Mouse (Mus musculus) forebrain, embryonic 15.5 days (tissue): Measurements from ENCODE around the gene Rps9. TPM values are rescaled to one million over a fixed set of nuclear protein-coding genes. Genes with fewer than 3 reads are reported as not detected.

ENCODE experiments used
- ATAC-seq: fragments of 200-750 bp; cut with Nextera tagmentation; replicated peaks from 2 replicates; pipeline ENCODE4 v1.8.0; 2017; ENCODE audit warnings: mild to moderate bottlenecking, moderate TSS enrichment, moderate library complexity
- H3K27ac ChIP-seq: fragments of 300-500 bp; sonication (generic); replicated peaks from 2 replicates; pipeline ENCODE4 v1.5.1; 2015; ENCODE audit warnings: mild to moderate bottlenecking, inconsistent platforms
- H3K27me3 ChIP-seq: fragments of 300-500 bp; sonication (generic); 2 replicates; pipeline ENCODE4 v1.6.1; 2015; ENCODE audit warnings: inconsistent platforms
- H3K36me3 ChIP-seq: fragments of 300-500 bp; sonication (generic); 2 replicates; pipeline ENCODE4 v1.6.1; 2015; ENCODE audit warnings: mild to moderate bottlenecking, inconsistent platforms
- H3K4me1 ChIP-seq: fragments of 300-500 bp; sonication (generic); 2 replicates; pipeline ENCODE4 v1.6.1; 2015; ENCODE audit warnings: inconsistent platforms
- H3K4me2 ChIP-seq: fragments of 300-500 bp; sonication (generic); replicated peaks from 2 replicates; pipeline ENCODE4 v1.6.1; 2015; ENCODE audit warnings: mild to moderate bottlenecking, inconsistent platforms
- H3K4me3 ChIP-seq: fragments of 300-500 bp; sonication (generic); 2 replicates; pipeline ENCODE4 v1.5.1; 2015; ENCODE audit warnings: mild to moderate bottlenecking, inconsistent platforms
- H3K9ac ChIP-seq: fragments of 300-500 bp; sonication (generic); replicated peaks from 2 replicates; pipeline ENCODE4 v1.6.1; 2015; ENCODE audit warnings: mild to moderate bottlenecking, inconsistent platforms
- H3K9me3 ChIP-seq: fragments of 300-500 bp; sonication (generic); 2 replicates; pipeline ENCODE4 v1.6.1; 2016; ENCODE audit warnings: inconsistent platforms
- WGBS: fragments of 180-500 bp; shearing (Covaris S2); methylation state at CpG from one replicate; pipeline ENCODE4 v1.1.7; 2015; ENCODE audit warnings: mixed read lengths; 5-methylcytosine and 5-hydroxymethylcytosine counted together
- polyA plus RNA-seq: library from polyadenylated mRNA; unstranded; fragments of >200 nt; fragmentation: Nextera tagmentation; extraction: Ambion mirVana; gene quantifications from 2 replicates; pipeline ENCODE4 v1.2.1, GENCODE M21; 2015

Gene Rps9
- 995 and 1,054 TPM in 2 replicates for polyA plus RNA-seq

DNA sequence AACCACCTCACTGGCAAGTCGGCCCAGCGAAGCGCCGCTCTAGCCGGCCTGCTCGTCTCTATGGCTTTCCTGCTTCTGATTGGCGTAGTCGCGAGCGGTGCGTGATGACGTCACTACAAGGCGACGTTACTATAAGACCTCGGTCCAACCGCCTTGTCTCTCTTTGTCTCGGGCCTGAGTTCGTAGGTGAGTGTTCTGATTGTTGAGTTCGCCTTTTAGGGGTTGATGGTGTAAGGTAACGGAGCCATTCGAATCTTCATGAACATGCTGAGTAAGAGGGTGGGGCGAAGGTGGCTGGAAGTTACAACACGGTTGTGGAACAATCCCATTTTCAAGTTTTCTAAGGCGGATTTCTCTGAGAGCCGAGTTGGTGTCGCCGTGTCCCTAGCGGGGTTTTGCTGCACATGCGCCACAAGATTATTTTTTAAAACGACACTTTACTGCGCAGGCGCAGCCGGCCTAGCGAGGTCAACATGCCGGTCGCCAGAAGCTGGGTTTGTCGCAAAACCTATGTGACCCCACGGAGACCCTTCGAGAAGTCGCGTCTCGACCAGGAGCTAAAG, at the start of gene Rps9:
Rps9 (plus strand) TSS at position 115 of the 563 bp plus-strand sequence.
- Histone ChIP-seq H3K27ac (peak within 1 kb of the TSS; percentile 95), H3K4me3 (peak within 1 kb of the TSS; percentile 85), H3K27me3 (no peaks in the 10 kb centered on the region), H3K36me3 (peaks cover 42% of the 10 kb centered on the region), H3K9me3 (no peaks in the 10 kb centered on the region), H3K9ac (peak within 1 kb of the TSS; percentile 73), H3K4me1 (peaks cover 29% of the 10 kb centered on the region), H3K4me2 (peak within 1 kb of the TSS; percentile 79)
- WGBS: under 1% methylated on average over 42 of the region's 42 CpGs
- peak; percentile 94 for ATAC-seq

DNA sequence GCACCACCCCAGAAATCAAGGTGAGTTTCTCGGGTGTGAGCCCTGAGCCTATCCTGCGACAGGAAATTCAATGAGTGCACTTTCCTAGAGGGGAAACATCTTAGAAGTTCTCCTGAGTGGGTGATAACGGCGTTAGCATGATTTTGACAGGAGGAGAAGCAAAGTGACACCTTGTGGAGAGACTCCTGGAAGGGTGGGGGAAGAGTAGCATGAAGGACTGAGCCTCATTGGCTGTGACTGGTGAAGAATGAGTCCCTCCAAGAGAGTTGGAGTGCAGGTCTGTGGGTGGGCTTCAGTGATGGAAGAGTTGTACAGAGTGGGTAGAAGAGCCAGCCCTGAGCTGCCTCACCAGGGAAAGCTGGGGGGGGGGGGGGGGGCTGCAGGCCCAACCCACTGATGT, 46.8 kb upstream of the Rps9 start:
- Histone ChIP-seq H3K36me3 (peaks cover 99% of the 10 kb centered on the region), H3K27me3 (no peaks in the 10 kb centered on the region), H3K9ac (no peak overlapping the region), H3K4me3 (no peak overlapping the region), H3K4me2 (no peak overlapping the region), H3K9me3 (no peaks in the 10 kb centered on the region), H3K4me1 (no peaks in the 10 kb centered on the region), H3K27ac (no peak overlapping the region)
- ATAC-seq: no peak; the same call in 1 of the 2 replicates
- 90% methylated on average over 4 of the region's 4 CpGs for WGBS

DNA sequence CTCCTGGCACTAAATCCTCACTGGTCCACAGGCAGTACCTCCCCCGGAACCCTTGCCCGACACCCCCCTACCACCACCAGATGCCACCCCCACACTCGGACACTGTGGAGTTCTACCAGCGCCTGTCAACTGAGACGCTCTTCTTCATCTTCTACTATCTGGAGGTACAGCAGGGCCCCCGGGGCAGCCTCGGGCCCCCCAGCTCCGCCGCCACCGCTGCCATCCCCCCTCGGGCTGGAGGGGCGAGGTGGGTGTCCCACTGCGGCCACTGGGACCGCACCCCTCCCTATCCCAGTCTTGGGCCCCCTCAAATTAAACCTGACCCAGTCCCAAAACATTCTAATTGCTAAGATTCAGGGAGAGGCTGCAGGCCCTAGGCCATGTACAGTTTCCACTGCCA, 45.2 kb upstream of the Rps9 start:
- WGBS: 98% methylated on average over 14 of the region's 14 CpGs
- Histone ChIP-seq H3K36me3 (peaks cover 93% of the 10 kb centered on the region), H3K9me3 (no peaks in the 10 kb centered on the region), H3K4me2 (no peak overlapping the region), H3K4me1 (peaks cover 2% of the 10 kb centered on the region), H3K4me3 (no peak overlapping the region), H3K27me3 (no peaks in the 10 kb centered on the region), H3K9ac (no peak overlapping the region), H3K27ac (no peak overlapping the region)
- no peak for ATAC-seq

DNA sequence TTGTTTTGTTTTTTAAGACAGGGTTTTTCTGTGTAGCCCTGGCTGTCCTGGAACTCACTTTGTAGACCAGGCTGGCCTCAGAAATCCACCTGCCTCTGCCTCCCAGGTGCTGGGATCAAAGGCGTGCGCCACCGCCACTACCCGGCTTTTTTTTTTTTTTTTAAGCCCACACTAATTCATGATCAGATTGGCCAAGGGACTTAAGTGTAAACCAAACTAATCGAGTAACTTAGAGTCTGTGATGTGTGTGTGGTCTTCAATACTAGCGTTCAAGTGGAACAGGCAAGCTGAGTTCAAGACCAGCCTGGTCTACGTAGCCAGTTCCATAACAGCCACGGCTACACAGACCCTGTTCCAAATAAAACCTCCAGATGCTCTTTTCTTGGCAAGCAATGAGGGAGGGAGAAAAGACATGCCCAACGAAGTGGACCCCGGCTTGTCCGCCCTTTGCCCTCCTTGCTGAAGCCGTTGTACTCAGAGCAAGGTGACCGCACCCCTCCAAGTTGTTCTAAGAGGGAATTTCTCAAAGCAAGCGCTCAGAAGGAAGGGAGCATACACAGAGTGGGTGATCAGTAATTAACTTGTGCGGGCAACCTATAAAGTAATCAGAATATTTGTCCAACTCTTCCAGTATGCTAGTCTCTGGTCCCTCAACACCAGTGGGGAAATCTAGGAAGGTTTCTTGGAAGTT, 39.1 kb upstream of the Rps9 start:
- H3K4me3 ChIP-seq: peak overlapping the region; percentile 67
- H3K9me3 ChIP-seq: no peaks in the 10 kb centered on the region
- H3K27ac ChIP-seq: peak overlapping the region; percentile 76
- H3K4me2 ChIP-seq: peak overlapping the region; percentile 68
- H3K9ac ChIP-seq: peak overlapping the region; percentile 56
- H3K36me3 ChIP-seq: peaks cover 32% of the 10 kb centered on the region
- no peaks in the 10 kb centered on the region for H3K27me3 ChIP-seq
- H3K4me1 ChIP-seq: peaks cover 19% of the 10 kb centered on the region
- WGBS: 27% methylated on average over 15 of the region's 15 CpGs
- peak; percentile 25 for ATAC-seq

DNA sequence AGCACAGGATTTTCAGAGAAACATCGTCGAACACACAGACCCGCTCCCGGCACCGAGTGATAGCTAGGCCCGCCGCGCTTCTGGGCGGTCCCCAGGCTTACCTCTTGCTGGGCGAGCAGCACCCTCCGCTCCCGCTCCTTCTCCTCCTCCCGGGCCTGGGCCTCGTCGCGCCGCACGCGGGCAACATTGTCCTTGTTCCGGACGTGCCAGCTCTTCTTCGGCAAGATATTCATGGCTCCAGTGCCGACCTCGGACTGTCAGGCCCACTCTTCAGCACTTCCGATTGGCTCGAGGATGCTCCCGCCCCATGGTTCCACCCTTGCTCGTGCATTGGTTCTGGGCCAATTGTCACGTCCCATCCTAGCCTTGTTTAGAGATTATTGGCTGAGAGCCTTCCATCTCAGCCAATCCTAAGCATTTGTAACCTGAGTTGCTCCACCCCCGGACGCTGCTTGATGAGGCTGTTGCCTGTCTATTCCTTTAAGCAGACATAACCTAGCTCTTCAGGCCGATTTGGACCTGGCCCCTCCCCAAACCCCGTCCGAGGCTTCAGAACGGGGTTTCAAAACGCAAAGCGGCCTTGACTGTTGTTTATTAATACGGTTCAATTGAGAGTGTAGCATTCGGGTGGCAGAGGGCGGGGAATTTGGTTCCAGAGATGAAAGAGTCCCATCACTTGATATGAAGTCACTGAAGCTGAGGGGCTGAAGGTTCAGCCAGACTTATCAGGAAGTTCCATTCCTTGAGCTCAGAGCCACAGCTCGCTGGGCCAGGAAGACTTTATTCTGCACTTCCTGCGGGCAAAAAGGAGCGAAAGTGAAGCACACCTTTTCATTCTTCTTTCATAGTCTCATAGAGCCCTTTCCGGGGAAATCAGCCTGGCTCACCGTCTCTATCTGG, 38.3 kb upstream of the Rps9 start, which contains the start of gene Leng1:
Leng1 (minus strand) TSS at position 626 of the 900 bp plus-strand sequence.
- H3K36me3 ChIP-seq: peaks cover 24% of the 10 kb centered on the region
- peak; percentile 98 for ATAC-seq
- H3K9ac ChIP-seq: peak within 1 kb of the TSS; percentile 56
- no peaks in the 10 kb centered on the region for H3K27me3 ChIP-seq
- no peaks in the 10 kb centered on the region for H3K9me3 ChIP-seq
- H3K4me2 ChIP-seq: peak within 1 kb of the TSS; percentile 68
- H3K4me1 ChIP-seq: peaks cover 19% of the 10 kb centered on the region
- peak within 1 kb of the TSS; percentile 76 for H3K27ac ChIP-seq
- 4% methylated on average over 45 of the region's 45 CpGs for WGBS
- peak within 1 kb of the TSS; percentile 67 for H3K4me3 ChIP-seq

DNA sequence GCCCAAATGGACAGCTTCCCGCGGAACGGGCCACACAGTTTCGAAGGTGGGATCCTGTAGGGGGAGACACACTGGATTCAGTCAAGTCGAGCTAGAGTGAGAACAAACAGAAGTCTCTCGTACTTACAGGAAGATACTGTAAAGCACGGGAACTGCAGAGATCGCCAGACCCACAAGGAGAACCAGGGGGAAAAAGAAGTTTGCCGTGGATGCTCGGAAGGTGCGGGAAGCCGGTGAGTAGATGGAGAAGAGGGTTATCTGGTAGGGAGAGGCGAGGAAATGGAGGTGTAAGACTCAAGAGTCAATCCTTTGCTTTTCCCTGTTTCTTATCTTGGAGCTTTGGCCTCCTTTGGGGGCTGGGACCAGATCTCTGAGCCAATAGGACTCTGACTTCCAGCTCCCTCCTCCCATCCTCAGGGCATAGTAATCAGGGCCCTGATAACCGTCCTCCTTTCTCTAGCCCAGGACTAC, 36.8 kb upstream of the Rps9 start:
- no peaks in the 10 kb centered on the region for H3K27me3 ChIP-seq
- peaks cover 11% of the 10 kb centered on the region for H3K36me3 ChIP-seq
- H3K4me2 ChIP-seq: no peak overlapping the region
- H3K9me3 ChIP-seq: no peaks in the 10 kb centered on the region
- H3K27ac ChIP-seq: no peak overlapping the region
- H3K4me3 ChIP-seq: no peak overlapping the region
- 18% methylated on average over 14 of the region's 14 CpGs for WGBS
- H3K4me1 ChIP-seq: peaks cover 19% of the 10 kb centered on the region
- no peak for ATAC-seq
- H3K9ac ChIP-seq: no peak overlapping the region

DNA sequence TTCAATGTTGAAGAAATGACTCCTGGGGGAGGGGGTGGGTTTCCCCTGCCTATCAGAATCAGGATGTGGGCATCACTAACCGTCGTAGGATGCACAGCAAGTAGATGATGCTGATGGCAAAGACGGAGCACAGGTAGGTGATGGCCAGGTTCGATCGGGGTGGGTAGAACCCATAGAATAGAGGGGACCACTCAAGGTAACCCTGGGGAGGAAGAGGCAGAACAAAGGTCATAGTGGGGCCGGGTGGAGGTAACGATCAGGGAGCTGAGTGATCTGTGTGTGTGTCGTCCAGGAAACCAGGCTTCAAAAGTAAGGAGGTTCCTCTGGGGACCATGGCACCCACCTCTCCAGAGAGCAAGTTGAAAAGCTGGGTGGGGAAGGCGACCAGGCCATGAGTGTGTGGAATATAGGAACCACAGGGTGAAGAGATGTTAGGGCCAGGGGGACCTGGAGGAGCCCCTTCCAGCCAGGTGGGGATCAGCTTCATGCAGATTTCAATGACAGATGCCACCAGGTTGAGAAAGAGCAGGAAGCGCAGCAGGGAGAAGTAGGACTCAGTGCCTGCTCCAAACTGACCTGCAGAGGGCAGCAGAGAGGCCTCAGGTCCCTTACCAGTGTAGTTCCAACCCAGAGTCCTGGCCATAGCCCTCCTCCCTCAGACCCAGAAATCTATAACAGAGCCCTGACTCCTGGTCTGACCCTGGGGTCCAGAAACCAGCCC, 29.1 kb upstream of the Rps9 start:
- H3K4me3 ChIP-seq: no peak overlapping the region
- H3K36me3 ChIP-seq: peaks cover 7% of the 10 kb centered on the region; the same call in 1 of the 2 replicates
- no peak overlapping the region for H3K27ac ChIP-seq
- no peaks in the 10 kb centered on the region for H3K27me3 ChIP-seq
- peak; percentile 93 for ATAC-seq
- no peak overlapping the region for H3K9ac ChIP-seq
- H3K4me1 ChIP-seq: no peaks in the 10 kb centered on the region
- 74% methylated on average over 10 of the region's 10 CpGs for WGBS
- H3K4me2 ChIP-seq: no peak overlapping the region
- H3K9me3 ChIP-seq: no peaks in the 10 kb centered on the region

DNA sequence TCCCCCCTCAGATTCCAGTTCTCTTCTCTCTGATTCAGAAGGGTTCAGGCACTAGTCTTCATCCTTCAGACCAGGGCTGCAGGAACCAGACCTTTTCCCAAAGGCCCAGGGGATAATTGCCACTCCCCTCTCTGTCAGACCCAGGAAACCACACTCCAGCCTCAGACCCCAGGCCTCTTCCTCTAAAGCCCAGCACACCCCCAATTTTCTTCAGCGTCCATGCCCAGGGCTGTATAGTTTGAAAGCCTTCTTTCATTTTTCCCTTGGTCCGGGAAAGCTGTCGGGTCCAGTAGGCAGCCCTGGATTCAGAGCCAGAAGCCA, 28.6 kb upstream of the Rps9 start:
- Histone ChIP-seq H3K4me3 (no peak overlapping the region), H3K4me1 (no peaks in the 10 kb centered on the region), H3K9me3 (no peaks in the 10 kb centered on the region), H3K27ac (no peak overlapping the region), H3K4me2 (no peak overlapping the region), H3K27me3 (no peaks in the 10 kb centered on the region), H3K36me3 (peaks cover 7% of the 10 kb centered on the region; the same call in 1 of the 2 replicates), H3K9ac (no peak overlapping the region)
- 80% methylated on average over 3 of the region's 3 CpGs for WGBS
- ATAC-seq: no peak

DNA sequence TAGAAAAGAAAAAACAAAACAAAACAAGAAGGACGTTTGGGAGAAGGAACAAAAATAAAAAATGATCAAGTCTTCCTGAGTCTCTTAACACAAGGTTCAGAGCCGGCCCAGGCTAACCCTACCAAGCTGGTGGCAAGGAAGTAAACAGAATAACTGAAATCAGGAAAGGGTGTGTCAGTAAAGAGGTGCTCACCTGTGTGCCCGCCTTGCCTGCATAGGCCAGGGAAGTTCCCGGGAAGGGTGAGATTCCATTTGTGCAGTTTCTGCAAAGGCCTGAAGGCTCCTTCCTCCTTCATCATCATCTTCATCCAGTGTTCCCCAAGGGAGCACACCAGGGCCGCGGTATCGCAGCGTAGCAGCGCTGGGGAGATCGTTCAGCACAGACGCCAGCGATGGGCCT, 27.4 kb upstream of the Rps9 start:
- Histone ChIP-seq H3K4me1 (no peaks in the 10 kb centered on the region), H3K4me3 (no peak overlapping the region), H3K36me3 (peaks cover 7% of the 10 kb centered on the region; the same call in 1 of the 2 replicates), H3K27me3 (no peaks in the 10 kb centered on the region), H3K9ac (no peak overlapping the region), H3K27ac (no peak overlapping the region), H3K4me2 (no peak overlapping the region), H3K9me3 (no peaks in the 10 kb centered on the region)
- ATAC-seq: no peak
- 89% methylated on average over 12 of the region's 12 CpGs for WGBS

DNA sequence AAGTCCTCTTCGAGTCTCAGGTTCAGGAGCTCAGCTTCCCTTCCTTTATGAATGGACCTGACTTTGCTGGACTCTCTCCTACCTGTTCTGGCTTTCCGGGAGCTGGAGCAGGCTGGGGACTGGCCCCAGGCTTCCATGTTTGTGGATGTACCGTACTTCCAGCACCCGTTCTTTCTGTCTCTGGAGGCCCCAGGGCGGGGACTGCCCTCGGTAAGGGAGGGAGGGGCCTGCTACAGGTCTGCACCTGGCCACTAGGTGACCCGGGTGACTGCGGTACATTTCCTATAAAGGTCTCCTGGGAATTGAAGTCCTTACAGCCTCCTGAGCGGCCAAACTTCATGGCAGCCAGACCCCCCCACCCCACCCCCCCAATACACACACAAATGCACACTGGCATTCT, 26.5 kb upstream of the Rps9 start, which contains the start of gene Tmc4:
Tmc4 (minus strand) TSS at position 212 of the 400 bp plus-strand sequence.
- ATAC-seq: no peak
- Histone ChIP-seq H3K9me3 (no peaks in the 10 kb centered on the region), H3K4me1 (no peaks in the 10 kb centered on the region), H3K4me2 (no peak within 1 kb of the TSS), H3K36me3 (peaks cover 7% of the 10 kb centered on the region; the same call in 1 of the 2 replicates), H3K4me3 (no peak within 1 kb of the TSS), H3K27me3 (no peaks in the 10 kb centered on the region), H3K27ac (no peak within 1 kb of the TSS), H3K9ac (no peak within 1 kb of the TSS)
- WGBS: 50% methylated on average over 9 of the region's 9 CpGs

DNA sequence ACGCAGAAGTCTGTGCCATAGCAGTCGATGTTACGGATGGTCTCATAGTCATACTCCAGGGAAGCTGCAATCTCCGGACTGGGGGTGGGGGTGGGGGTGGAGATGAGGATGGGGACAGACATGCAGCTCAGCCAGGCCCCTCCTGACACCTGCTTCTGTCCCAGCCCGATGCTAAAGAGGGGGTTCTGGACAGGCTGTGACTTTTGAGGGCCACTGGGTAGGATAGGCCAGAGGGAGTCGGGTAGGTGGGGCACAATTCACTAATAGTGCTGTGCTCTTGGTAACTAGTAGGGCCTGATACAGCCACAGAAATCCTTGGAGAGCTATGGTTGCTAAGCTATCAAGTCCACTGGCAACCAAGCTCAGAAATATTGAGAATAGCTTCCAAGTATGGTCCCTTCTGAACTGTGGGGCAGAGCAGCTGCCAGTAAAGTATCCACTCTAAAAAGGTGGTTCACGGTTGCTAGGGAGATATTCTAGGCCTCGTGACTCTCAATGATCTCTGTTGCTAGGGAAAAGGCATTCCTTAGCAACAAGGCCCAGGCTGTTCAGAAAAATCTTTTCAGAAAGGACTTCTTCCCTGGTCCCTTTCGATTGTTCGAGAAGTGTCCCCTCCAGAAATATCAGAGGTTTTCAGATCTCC, 19.8 kb upstream of the Rps9 start:
- H3K27ac ChIP-seq: peak overlapping the region; percentile 59
- H3K4me3 ChIP-seq: no peak overlapping the region
- H3K36me3 ChIP-seq: peaks cover 25% of the 10 kb centered on the region
- WGBS: 64% methylated on average over 10 of the region's 10 CpGs
- H3K4me1 ChIP-seq: peaks cover 7% of the 10 kb centered on the region; the same call in 1 of the 2 replicates
- H3K9ac ChIP-seq: no peak overlapping the region
- no peaks in the 10 kb centered on the region for H3K9me3 ChIP-seq
- no peak overlapping the region for H3K4me2 ChIP-seq
- no peaks in the 10 kb centered on the region for H3K27me3 ChIP-seq
- peak; percentile 63 for ATAC-seq
